Mouse (Mus musculus) small intestine, adult 2 months (tissue): Measurements from ENCODE around the gene Errfi1.

ENCODE experiments used
- CTCF ChIP-seq: fragments of 200-500 bp; IDR thresholded peaks from 2 replicates; pipeline ENCODE4 v1.5.1; 2012; ENCODE audit warnings: low read depth, mild to moderate bottlenecking, control low read depth, inconsistent platforms, low read length, moderate library complexity, mixed read lengths; ENCODE audit not compliant: insufficient replicate concordance, insufficient read length; ENCODE audit errors: extremely low read depth
- POLR2A ChIP-seq: fragments of 200-500 bp; IDR thresholded peaks from 2 replicates; pipeline ENCODE4 v1.6.1; 2012; ENCODE audit warnings: low read depth, mild to moderate bottlenecking, control low read depth, inconsistent platforms, low read length, moderate library complexity

DNA sequence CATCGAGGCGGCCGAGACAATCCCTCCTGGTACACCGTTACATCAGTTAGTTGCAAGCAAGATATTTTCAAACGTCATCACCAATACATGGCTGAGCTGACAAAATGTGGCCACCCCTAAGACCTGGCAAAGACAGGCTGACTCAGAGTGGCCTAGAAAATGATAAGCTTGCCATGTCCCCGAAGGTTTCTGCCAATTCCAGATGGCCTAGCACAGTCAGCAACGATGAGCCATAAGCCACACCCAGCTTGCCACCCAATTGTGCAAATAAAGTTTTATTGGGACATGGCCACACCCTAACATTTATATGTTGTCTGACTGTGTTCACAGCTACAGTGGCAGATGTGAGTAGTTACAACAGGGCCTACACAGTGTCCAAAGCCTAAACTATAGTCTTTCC is 10.5 kb upstream of the Errfi1 start:
- no peak for TF ChIP-seq CTCF
- no peak for TF ChIP-seq POLR2A
